Mouse (Mus musculus) CD8-positive naive resting alpha-beta T cell, adult 2 months (primary cell): Measurements from ENCODE around the gene Palm3.
"Not testable (repeated sequence)": the region's sequence is repeated elsewhere in the genome, so short reads cannot be mapped to it uniquely, and the experiment has no call there.

Experiments used
- DNase-seq, 2 experiments: peaks; one replicate each; pipeline ENCODE4 v3.0.0; 2022; ENCODE audit warnings: low read depth in 2 of 2, low spot score in 2 of 2

The Palm3 gene

GRCm38 (mm10) chr8:83997511-83998141 is 23.6 kb upstream of the Palm3 start, which contains the start of gene Samd1:
Gene Samd1, plus strand, starts transcription at chr8:83997672.
- peak in 1 of 2 experiments; percentile 30 for DNase-seq

GRCm38 (mm10) chr8:83998231-83999056 is 22.8 kb upstream of the Palm3 start:
- DNase-seq: peak; percentile 44 to 70

- no peak for DNase-seq
Observed at GRCm38 (mm10) chr8:83999057-83999705, 22.1 kb upstream of the Palm3 start.

GRCm38 (mm10) chr8:83999825-84000224 is 21.4 kb upstream of the Palm3 start:
- DNase-seq: no peak

- DNase-seq: no peak
Observed at GRCm38 (mm10) chr8:84001281-84002000, 19.8 kb upstream of the Palm3 start, which contains the start of gene 1700067K01Rik. Gene 1700067K01Rik, plus strand, starts transcription at chr8:84001502.

- no peak for DNase-seq
Observed at GRCm38 (mm10) chr8:84002957-84003611, 18.2 kb upstream of the Palm3 start.

GRCm38 (mm10) chr8:84003612-84004246 is 17.5 kb upstream of the Palm3 start:
- no peak for DNase-seq

- peak; percentile 86 to 91 for DNase-seq
Observed at GRCm38 (mm10) chr8:84004533-84005201, 16.6 kb upstream of the Palm3 start.

GRCm38 (mm10) chr8:84005502-84005901 is 15.8 kb upstream of the Palm3 start:
- not testable (repeated sequence) for DNase-seq

- DNase-seq: no peak
Observed at GRCm38 (mm10) chr8:84008362-84008761, 12.9 kb upstream of the Palm3 start.

GRCm38 (mm10) chr8:84009876-84010275 is 11.4 kb upstream of the Palm3 start:
- DNase-seq: peak; percentile 67 to 77

- peak; percentile 49 to 51 for DNase-seq
Observed at GRCm38 (mm10) chr8:84010625-84011611, 10.4 kb upstream of the Palm3 start.

- DNase-seq: peak in 1 of 2 experiments; percentile 18
Observed at GRCm38 (mm10) chr8:84011705-84012498, 9.4 kb upstream of the Palm3 start, which contains the start of gene 2210011C24Rik. Gene 2210011C24Rik, minus strand, starts transcription at chr8:84012171.

- DNase-seq: no peak
Observed at GRCm38 (mm10) chr8:84012499-84013165, 8.6 kb upstream of the Palm3 start.

- DNase-seq: no peak
Observed at GRCm38 (mm10) chr8:84015833-84016232, 5.4 kb upstream of the Palm3 start.

- DNase-seq: no peak
Observed at GRCm38 (mm10) chr8:84019738-84020137, 1.5 kb upstream of the Palm3 start.

GRCm38 (mm10) chr8:84021569-84021968 is 298 bp downstream of the Palm3 start:
- no peak for DNase-seq
